Mouse (Mus musculus) natural killer cell, adult 2 months (primary cell): ENCODE results near the gene Xpc.

Source experiments
- DNase-seq, 2 experiments: peaks; one replicate each; pipeline ENCODE4 v3.0.0; 2022; ENCODE audit warnings: low spot score in 2 of 2

Gene Xpc

DNA sequence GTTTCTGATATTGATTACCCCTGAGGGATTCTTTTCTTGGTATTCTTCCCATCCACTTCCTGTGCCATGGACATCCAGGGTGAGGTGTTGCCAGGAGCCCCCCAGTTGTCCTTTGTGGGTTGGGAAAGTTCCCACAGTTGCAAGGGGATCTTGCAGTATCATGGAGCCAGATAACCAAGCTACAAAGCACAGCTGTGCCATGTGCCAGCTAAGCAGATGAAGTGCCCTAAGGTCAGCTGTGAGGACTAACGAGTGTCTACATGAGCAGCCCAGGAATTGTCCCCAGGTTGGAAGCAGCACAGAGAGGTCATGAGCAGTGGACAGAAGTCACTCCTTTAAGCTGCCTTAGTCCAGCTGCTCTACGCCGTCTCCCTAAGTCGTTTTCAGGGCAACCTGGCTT, 9.9 kb upstream of the Xpc start:
- no peak for DNase-seq

DNA sequence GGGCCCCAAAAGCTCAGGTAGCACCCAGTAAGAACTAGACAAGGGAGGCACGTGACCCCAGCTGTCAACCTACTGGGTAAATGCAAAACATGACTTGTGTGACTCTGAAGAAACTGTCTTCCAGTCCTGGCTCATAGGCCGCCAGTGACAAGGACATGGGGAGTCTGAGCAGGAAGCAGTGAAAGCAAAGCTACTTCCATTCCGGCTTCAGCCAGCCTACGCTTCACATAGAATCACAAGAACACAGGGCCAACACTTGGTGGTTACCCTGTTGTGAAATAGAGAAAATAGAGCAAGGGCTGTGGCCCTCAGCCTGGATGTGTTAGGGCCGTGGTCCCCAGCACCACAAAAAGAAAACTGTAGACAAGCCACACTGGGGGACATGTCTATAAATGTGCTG, 7.1 kb upstream of the Xpc start:
- DNase-seq: no peak

GRCm38 (mm10) chr6:91518454-91519020, 2.8 kb upstream of the Xpc start:
- no peak for DNase-seq

- DNase-seq: peak in 1 of 2 experiments; percentile 7
Measured at GRCm38 (mm10) chr6:91514737-91515362, 838 bp downstream of the Xpc start.

DNA sequence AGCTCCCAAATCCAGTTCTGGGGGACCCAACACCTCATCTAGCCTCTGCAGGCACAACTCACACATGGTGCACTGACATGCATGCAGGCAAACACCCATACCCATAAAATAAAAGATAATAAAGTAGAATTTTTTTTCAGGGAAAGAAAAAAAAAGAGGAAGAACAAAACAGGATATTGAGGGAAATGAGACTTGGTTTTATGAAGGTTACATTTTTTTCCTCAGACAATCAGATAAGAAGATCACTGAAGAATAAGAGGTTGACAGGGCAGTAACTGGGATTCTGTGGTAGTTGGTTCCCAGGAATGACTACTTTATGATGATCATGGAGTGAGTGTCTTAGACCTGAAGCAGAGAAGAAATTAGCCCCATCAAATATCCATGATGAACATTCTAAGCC, 1.6 kb downstream of the Xpc start:
- no peak for DNase-seq

- DNase-seq: no peak
Measured at GRCm38 (mm10) chr6:91510211-91510610, 5.5 kb downstream of the Xpc start.

DNA sequence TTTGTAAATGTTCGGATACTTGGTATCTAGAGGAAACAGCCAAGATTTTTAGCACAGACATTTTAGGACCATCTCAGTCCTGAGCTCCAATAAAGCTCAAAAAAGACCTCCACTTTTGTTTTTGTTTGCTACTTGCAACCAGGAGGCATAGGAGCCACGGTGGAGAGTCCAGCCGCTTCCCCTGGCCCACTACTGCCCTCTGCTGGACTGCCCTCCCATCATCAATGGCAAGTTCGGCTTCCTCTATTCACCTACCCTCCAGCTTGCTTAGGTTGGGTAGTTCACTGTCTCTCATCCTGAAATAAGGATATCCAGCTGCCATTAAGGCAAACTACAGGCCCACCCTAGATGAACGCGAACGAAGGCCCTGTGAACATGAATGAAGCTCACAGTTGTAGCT, 6.4 kb downstream of the Xpc start:
- DNase-seq: peak; percentile 67 to 76

DNA sequence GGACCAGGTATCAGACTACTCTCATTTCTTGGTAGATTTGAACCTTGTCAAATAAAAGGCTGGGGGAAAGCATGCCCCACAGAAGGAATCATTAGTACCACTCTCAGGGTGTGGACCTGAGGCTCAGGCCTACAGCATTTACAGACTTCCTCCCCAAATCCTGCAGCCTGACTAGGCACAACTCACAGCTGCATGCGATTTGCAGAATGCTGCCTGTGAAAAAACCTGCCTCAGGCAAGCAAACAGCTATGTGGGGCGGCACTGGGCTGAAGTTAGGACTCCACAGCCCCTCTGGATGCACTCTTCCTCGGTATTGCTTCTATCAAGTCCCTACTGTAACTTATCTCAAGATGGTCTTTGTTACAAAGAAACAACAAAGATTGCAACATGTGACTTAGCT, 7.6 kb downstream of the Xpc start:
- DNase-seq: no peak

- DNase-seq: peak; percentile 21 to 39
Measured at GRCm38 (mm10) chr6:91506036-91506435, 9.7 kb downstream of the Xpc start.

DNA sequence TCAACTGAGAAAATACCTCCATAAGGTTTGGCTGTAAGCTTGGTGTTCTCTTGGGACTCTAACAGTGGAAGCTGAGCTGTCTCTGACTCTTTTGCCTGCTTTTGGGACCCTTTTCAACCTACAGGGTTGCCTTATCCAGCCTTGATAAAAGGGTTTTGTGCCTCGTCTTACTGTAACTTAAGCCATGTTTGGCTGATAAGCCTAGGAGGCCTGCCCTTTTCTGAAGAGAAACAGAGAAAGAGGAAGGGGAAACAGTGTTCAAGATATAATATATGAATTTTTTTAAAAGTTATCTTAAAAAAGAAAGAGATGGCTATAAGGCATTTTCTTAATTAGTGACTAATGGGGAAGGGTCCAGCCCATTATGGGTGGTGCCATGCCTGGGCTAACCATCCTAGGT, 12.4 kb downstream of the Xpc start:
- no peak for DNase-seq

DNA sequence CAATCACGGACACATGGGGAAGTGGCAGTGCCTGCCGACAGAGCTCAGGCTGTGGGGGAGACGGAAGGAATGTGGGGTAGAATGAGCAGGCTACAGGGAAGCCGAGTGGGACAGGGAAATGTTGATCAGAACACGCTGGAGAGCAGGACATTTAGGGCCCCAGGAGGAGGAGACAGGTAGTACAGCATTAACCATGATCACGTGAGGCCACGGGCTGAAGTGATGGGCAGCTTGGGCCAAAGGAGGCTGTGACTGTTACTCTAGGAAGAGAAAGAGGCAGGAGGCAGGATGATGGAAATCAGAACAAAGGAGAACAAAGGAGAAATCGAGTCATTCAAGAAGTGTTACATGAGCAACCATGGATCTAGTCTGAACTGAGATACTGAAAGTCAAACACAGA, 21.2 kb downstream of the Xpc start:
- no peak for DNase-seq

DNA sequence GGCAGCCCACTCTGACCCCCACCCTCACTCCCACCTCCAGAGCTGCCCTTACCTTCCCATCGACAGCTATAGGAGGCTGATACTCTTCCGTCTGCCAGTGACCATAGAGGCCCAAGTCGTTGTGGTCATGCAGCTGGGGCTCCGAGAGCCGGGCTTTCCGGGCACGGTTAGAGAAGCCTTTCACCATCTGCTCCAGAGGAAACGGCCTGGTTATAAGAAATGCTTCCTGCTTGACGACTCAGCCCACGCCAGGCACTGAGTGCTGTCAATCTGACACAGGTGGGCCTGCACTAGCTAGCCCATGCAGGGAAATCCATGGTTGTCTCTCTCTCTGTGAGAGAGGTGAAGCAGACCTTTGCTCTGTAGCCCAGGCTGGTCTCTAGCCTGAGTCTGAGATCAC, 22.6 kb downstream of the Xpc start:
- DNase-seq: no peak

- no peak for DNase-seq
Measured at GRCm38 (mm10) chr6:91491004-91491403, 24.7 kb downstream of the Xpc start.

DNA sequence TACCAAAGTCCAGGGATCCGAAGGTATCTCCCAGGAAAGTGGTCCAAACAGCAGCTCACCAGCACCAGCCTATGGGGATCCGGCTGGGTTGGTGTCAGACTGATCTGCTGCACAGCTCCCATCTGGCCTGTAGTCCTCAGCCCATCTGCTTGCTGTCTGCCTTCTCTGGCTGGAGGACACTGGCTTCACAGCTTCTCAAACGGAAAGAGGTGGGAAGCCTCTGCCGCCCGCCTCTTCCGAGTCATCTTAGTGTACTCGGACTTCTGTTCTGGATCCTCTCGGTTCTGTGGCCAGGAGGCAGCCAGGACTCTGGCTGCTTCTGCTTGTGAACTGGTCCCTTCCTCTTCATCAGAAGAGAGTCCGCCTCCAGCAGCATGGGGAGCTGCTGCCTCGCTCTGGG, 25.8 kb downstream of the Xpc start:
- no peak for DNase-seq

GRCm38 (mm10) chr6:91488496-91489212, 27.0 kb downstream of the Xpc start:
- DNase-seq: no peak

GRCm38 (mm10) chr6:91486736-91487453, 28.8 kb downstream of the Xpc start:
- no peak for DNase-seq

GRCm38 (mm10) chr6:91483371-91483770, 32.3 kb downstream of the Xpc start:
- no peak for DNase-seq

DNA sequence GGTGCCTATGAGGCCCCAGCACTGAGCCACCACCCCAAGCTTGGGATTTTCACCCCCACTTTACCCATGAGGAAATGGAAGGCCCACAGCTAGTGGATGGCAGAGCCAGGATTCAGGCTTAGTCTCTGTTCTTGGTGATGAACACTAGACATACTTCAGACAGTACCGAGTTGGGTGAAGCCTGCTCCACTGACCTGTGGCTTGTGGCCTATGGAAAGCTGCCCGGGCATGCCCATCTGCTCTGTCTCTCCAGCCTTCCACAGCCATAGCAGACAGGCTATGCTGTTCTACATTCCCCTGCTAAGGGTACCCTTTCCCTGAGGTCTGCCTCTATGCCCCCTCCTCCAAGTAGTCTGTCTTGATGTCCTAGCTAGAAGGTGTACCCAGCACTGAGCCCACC, 39.1 kb downstream of the Xpc start:
- no peak for DNase-seq

DNA sequence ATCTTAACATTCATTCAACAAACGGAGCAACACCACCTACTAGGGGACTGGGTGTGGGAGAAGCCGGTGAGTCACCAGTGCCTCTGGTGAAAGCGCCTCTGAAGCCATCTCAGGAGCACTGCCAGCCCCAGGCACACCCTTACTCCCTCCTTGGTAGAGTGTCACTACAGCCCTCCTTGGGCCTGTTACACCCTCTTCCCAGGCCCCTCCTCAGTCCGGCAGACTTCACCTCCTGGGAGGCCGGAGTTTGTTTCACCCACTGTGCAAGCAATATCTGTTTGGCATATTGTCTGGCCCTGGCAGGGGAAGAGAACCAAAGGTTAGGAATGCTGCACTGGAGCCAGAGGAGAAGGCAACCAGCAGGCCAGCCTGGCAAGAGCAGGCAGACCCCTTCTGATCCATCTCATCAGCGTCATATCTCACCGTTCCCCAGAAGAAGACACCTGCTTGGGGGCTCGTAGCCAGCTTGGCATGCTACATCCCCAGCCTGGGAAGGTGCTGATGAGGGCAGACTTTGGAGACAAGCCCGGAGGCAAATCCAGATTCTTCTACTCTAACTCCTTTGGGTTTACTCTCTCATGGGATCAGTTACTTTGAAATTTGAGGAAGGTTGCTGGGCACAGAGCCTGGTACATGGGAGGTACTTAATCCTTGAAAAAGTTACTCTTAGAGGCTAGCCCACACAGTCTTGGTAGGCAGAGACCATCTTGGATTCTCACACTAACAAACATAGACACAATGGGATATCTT, 41.1 kb downstream of the Xpc start:
- DNase-seq: no peak

- DNase-seq: no peak
Measured at GRCm38 (mm10) chr6:91473805-91474440, 41.8 kb downstream of the Xpc start.
